Mouse (Mus musculus) CH12.LX (cell line): Measurements from ENCODE around the gene Otos. TPM values are rescaled to one million over a fixed set of nuclear protein-coding genes. Genes with fewer than 3 reads are reported as not detected.

ENCODE experiments used
- DNase-seq: peaks from one replicate; pipeline ENCODE4 v3.0.0-alpha.2; 2013; ENCODE audit errors: extremely low read depth
- H3K27ac ChIP-seq: 2 replicates; pipeline ENCODE4 v1.5.1; 2012; ENCODE audit warnings: low read depth, mild to moderate bottlenecking, control low read depth, moderate library complexity; ENCODE audit not compliant: insufficient read depth
- H3K27me3 ChIP-seq: replicated peaks from 2 replicates; pipeline ENCODE3; 2012; ENCODE audit warnings: inconsistent platforms
- H3K36me3 ChIP-seq, 2 experiments: replicated peaks in 1 of 2; 2 replicates each; pipeline versions ENCODE3 to v1.6.1; 2012; ENCODE audit warnings: inconsistent platforms in 1 of 2, low read length in 1 of 2, mild to moderate bottlenecking in 1 of 2, mixed read lengths in 1 of 2, moderate library complexity in 1 of 2; ENCODE audit not compliant: control insufficient read depth in 1 of 2, insufficient read depth in 1 of 2
- H3K4me1 ChIP-seq, 2 experiments: 2 replicates each; pipeline ENCODE4 v1.6.1; 2012; ENCODE audit warnings: inconsistent platforms in 1 of 2, moderate library complexity in 1 of 2; ENCODE audit not compliant: insufficient read depth in 2 of 2, control insufficient read depth in 1 of 2
- H3K4me2 ChIP-seq: 2 replicates; pipeline ENCODE4 v1.6.1; 2012; ENCODE audit warnings: low read depth, mild to moderate bottlenecking, control low read depth; ENCODE audit not compliant: poor library complexity, insufficient read depth, severe bottlenecking
- H3K4me3 ChIP-seq, 3 experiments: fragments of 150-350 bp in 1 of 3; sonication (generic) in 1 of 3; replicated peaks in 1 of 3; 2 replicates each; pipeline versions ENCODE3 to v1.5.1; 2011 to 2012; ENCODE audit warnings: low read depth in 2 of 3, low read length in 2 of 3, mild to moderate bottlenecking in 2 of 3, moderate library complexity in 2 of 3, control low read depth in 1 of 3, improper control_type of control experiment in 1 of 3, inconsistent platforms in 1 of 3, mixed read lengths in 1 of 3; ENCODE audit not compliant: poor library complexity in 1 of 3
- H3K79me2 ChIP-seq: replicated peaks from 2 replicates; pipeline ENCODE4 v1.6.1; 2012; ENCODE audit warnings: mild to moderate bottlenecking, moderate library complexity; ENCODE audit not compliant: control insufficient read depth, poor library complexity, insufficient read depth, severe bottlenecking; ENCODE audit errors: extremely low read depth
- H3K9ac ChIP-seq: 2 replicates; pipeline ENCODE4 v1.6.1; 2012; ENCODE audit warnings: low read depth, mild to moderate bottlenecking, control low read depth, moderate library complexity; ENCODE audit not compliant: insufficient read depth
- H3K9me3 ChIP-seq: replicated peaks from 2 replicates; pipeline ENCODE3; 2012; ENCODE audit warnings: low read length, inconsistent platforms, mixed read lengths
- CHD2 ChIP-seq: IDR thresholded peaks from 2 replicates; pipeline ENCODE4 v1.6.1; 2011; ENCODE audit warnings: low read length, improper control_type of control experiment
- E2F4 ChIP-seq: IDR thresholded peaks from 2 replicates; pipeline ENCODE4 v1.6.1; 2011; ENCODE audit warnings: low read depth, low read length, improper control_type of control experiment; ENCODE audit not compliant: insufficient replicate concordance
- ELF1 ChIP-seq: IDR thresholded peaks from 2 replicates; pipeline ENCODE4 v1.6.1; 2014; ENCODE audit warnings: low read depth, mild to moderate bottlenecking, inconsistent platforms, low read length, improper control_type of control experiment
- GABPA ChIP-seq: IDR thresholded peaks from 2 replicates; pipeline ENCODE4 v1.6.1; 2012; ENCODE audit warnings: low read depth, low read length, improper control_type of control experiment, inconsistent platforms; ENCODE audit not compliant: insufficient replicate concordance
- JUN ChIP-seq: IDR thresholded peaks from 2 replicates; pipeline ENCODE4 v1.6.1; 2011; ENCODE audit warnings: low read depth, mild to moderate bottlenecking, low read length, improper control_type of control experiment, moderate library complexity; ENCODE audit not compliant: insufficient read depth
- JUND ChIP-seq: conservative IDR thresholded peaks from 2 replicates; pipeline ENCODE4 v1.6.1; 2011; ENCODE audit warnings: low read depth, low read length, improper control_type of control experiment
- MAZ ChIP-seq: IDR thresholded peaks from 2 replicates; pipeline ENCODE4 v1.6.1; 2012; ENCODE audit warnings: low read depth, mild to moderate bottlenecking, inconsistent platforms, low read length, improper control_type of control experiment, moderate library complexity
- MXI1 ChIP-seq: IDR thresholded peaks from 2 replicates; pipeline ENCODE4 v1.6.1; 2011; ENCODE audit warnings: mild to moderate bottlenecking, low read depth, low read length, improper control_type of control experiment
- NRF1 ChIP-seq: IDR thresholded peaks from 2 replicates; pipeline ENCODE4 v1.6.1; 2014; ENCODE audit warnings: low read depth, mild to moderate bottlenecking, inconsistent platforms, low read length, improper control_type of control experiment, moderate library complexity
- POLR2A ChIP-seq: IDR thresholded peaks from 2 replicates; pipeline ENCODE4 v1.6.1; 2011; ENCODE audit warnings: low read depth, mild to moderate bottlenecking, improper control_type of control experiment, low read length
- POLR2AphosphoS2 ChIP-seq: IDR thresholded peaks from 2 replicates; pipeline ENCODE4 v1.6.1; 2011; ENCODE audit warnings: low read depth, low read length, improper control_type of control experiment
- RAD21 ChIP-seq: IDR thresholded peaks from 2 replicates; pipeline ENCODE4 v1.6.1; 2011; ENCODE audit warnings: low read depth, mild to moderate bottlenecking, low read length, improper control_type of control experiment, moderate library complexity
- RCOR1 ChIP-seq: conservative IDR thresholded peaks from 2 replicates; pipeline ENCODE4 v1.6.1; 2012; ENCODE audit warnings: low read depth, mild to moderate bottlenecking, inconsistent platforms, low read length, improper control_type of control experiment
- SIN3A ChIP-seq: IDR thresholded peaks from 2 replicates; pipeline ENCODE4 v1.6.1; 2012; ENCODE audit warnings: low read length, improper control_type of control experiment, inconsistent platforms
- SMC3 ChIP-seq: IDR thresholded peaks from 2 replicates; pipeline ENCODE4 v1.6.1; 2011; ENCODE audit warnings: low read depth, low read length, improper control_type of control experiment
- TBP ChIP-seq: conservative IDR thresholded peaks from 2 replicates; pipeline ENCODE4 v1.6.1; 2011; ENCODE audit warnings: low read depth, low read length, improper control_type of control experiment
- USF1 ChIP-seq: IDR thresholded peaks from 2 replicates; pipeline ENCODE4 v1.6.1; 2014; ENCODE audit warnings: low read depth, mild to moderate bottlenecking, inconsistent platforms, low read length, improper control_type of control experiment
- ZMIZ1 ChIP-seq: IDR thresholded peaks from 2 replicates; pipeline ENCODE4 v1.6.1; 2012; ENCODE audit warnings: low read depth, mild to moderate bottlenecking, inconsistent platforms, low read length, improper control_type of control experiment
- ZNF384 ChIP-seq: IDR thresholded peaks from 2 replicates; pipeline ENCODE4 v1.6.1; 2012; ENCODE audit warnings: low read depth, low read length, improper control_type of control experiment, inconsistent platforms
- dilution Hi-C: fragments of 300-500 bp; cut with MboI; formaldehyde crosslinking; loops from 2 replicates; pipeline ENCODE4 v1.14.3; 2020; ENCODE audit warnings: low sequenced_read_pairs; ENCODE audit not compliant: extremely low pct_unique_long_range_greater_than_20kb, extremely low pct_ligation_motif_present
- in situ Hi-C: fragments of 300-500 bp; cut with MboI; formaldehyde crosslinking; loops from 3 replicates; pipeline ENCODE4 v1.14.3; 2019; ENCODE audit warnings: low sequenced_read_pairs, low pct_ligation_motif_present, low pct_unique_long_range_greater_than_20kb, mixed read lengths
- polyA plus RNA-seq: library from polyadenylated mRNA; unstranded; fragments of >175 nt; gene quantifications from 2 replicates; pipeline ENCODE4 v1.2.1, GENCODE M21; 2012; ENCODE audit warnings: low read depth; ENCODE audit not compliant: insufficient read length
- total RNA-seq, 2 experiments: library from RNA; depleted of rRNA; stranded (reverse); fragments of 300-350 nt in 1 of 2; fragments of >200 nt in 1 of 2; gene quantifications; 2 replicates each; pipeline ENCODE4 v1.2.3; 2012 to 2014

Otos gene
- total and polyA plus RNA-seq, 3 experiments, result 0.24 TPM; not detected in 2

DNA sequence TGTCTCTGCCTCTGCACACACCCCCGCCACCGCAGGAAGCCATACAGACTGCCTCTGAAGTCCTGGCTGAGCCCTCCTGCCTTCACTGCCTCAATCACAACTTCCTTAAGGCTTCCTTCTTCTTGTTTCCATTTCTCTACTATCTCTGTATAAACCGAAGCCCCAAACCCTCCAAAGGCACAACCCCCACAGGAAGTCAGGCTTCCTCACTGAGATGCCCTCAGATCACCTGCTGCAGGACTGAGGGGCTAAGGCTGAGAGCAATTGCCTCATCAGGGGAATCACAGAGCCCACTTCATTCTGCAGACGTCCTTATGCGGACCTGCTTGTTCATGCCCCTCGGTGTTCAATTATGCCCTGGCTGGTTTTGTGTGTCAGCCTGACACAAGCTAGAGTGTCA lies 8.2 kb downstream of the Otos start:
- no peak for DNase-seq
- dilution Hi-C loops, result no loop called here
- H3K36me3 ChIP-seq, result peaks cover 35 to 47% of the 10 kb centered on the region in 2 experiments
- peaks cover 8 to 24% of the 10 kb centered on the region in 2 experiments for H3K4me1 ChIP-seq
- peak overlapping the region in 2 of 3 experiments; percentile 74 to 88 for H3K4me3 ChIP-seq
- H3K4me2 ChIP-seq, result peak overlapping the region; percentile 85
- peaks cover 5% of the 10 kb centered on the region for H3K27me3 ChIP-seq
- no peaks in the 10 kb centered on the region for H3K9me3 ChIP-seq
- H3K27ac ChIP-seq, result no peak overlapping the region
- in situ Hi-C loops, result no loop called here
- H3K9ac ChIP-seq, result no peak overlapping the region
- peaks cover 18% of the 10 kb centered on the region for H3K79me2 ChIP-seq
- TF ChIP-seq SIN3A, result no peak
- TF ChIP-seq GABPA, result no peak
- TF ChIP-seq RCOR1, result no peak
- TF ChIP-seq RAD21, result no peak
- TF ChIP-seq NRF1, result no peak
- no peak for TF ChIP-seq POLR2AphosphoS2
- TF ChIP-seq, all 38 proteins: peak for 0

DNA sequence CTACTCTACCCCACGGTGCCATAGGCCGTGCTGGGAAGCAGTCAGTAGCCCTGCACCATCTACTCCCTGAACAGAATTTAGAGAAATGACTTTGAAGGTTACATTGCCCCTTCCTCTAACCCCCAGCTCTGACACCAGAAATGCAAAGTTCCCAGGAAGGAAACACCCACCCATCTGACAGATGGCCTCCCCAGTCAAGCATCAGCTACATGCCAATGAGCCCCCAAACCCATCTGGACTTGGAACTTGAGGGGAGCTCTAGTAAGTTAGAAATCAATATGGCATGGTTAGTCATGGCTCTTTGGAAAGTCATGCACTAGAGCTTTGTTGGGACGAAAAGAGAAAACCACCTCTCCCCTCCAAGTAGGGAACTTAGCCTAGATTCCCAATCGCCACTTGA lies 9.9 kb downstream of the Otos start:
- no peaks in the 10 kb centered on the region for H3K27me3 ChIP-seq
- H3K9ac ChIP-seq, result no peak overlapping the region
- no peak overlapping the region for H3K4me2 ChIP-seq
- no peaks in the 10 kb centered on the region for H3K9me3 ChIP-seq
- peaks cover 18% of the 10 kb centered on the region for H3K79me2 ChIP-seq
- H3K36me3 ChIP-seq, result peaks cover 35 to 56% of the 10 kb centered on the region in 2 experiments
- no peak overlapping the region for H3K27ac ChIP-seq
- TF ChIP-seq NRF1, result no peak
- TF ChIP-seq GABPA, result no peak
- TF ChIP-seq E2F4, result no peak
- no peak for TF ChIP-seq ZNF384
- no peak for TF ChIP-seq JUN
- no peak for TF ChIP-seq ELF1
- TF ChIP-seq ZMIZ1, result no peak
- no peak for TF ChIP-seq MXI1
- TF ChIP-seq TBP, result no peak
- TF ChIP-seq JUND, result no peak
- TF ChIP-seq USF1, result no peak
- TF ChIP-seq MAZ, result no peak
- TF ChIP-seq POLR2A, result no peak
- TF ChIP-seq SIN3A, result no peak
- no peak for TF ChIP-seq CHD2
- no peak for TF ChIP-seq SMC3
- dilution Hi-C loops (no loop called here), in situ Hi-C loops (no loop called here)
- H3K4me1 ChIP-seq, result peaks cover 8 to 24% of the 10 kb centered on the region in 2 experiments
- no peak for DNase-seq
- H3K4me3 ChIP-seq, result no peak overlapping the region
